Mouse (Mus musculus): ENCODE measurements around the gene Pld1.

GRCm38 (mm10) chr3:27896318-27896892 lies 42.1 kb upstream of the Pld1 start, which contains the start of gene Tmem212:
- TF ChIP-seq CTCF (conservative IDR thresholded peaks at IDR 0.05; ENCODE audit: low read length) (no peak), NANOG (IDR thresholded peaks at IDR 0.05; ENCODE audit: borderline replicate concordance, low read length) (no peak)
